Mouse (Mus musculus): ENCODE data around the gene Gm47791.

DNA sequence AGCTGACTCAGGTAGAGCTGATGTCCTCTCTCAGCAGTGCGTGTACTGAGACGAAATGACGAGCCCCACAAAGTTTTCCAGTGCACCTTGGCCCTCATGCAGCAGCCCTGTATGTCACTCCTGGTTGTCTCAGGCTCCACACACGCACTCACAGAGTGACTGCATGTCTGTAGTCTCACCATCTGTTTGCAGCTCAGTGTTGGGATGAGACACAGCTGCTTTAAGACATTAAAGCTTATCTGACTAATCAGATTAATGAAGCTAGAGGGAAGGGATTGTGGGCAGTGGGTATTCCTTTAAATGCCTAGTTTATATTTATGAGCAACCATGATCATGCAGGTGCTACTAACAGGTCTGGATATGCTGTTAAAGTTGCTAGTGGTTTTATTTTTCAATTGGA lies 24.6 kb downstream of the Gm47791 start:
- TF ChIP-seq ZC3H11A (IDR thresholded peaks at IDR 0.05; ENCODE audit: borderline replicate concordance, low read depth, low read length) = no peak
- TF ChIP-seq MAFK (IDR thresholded peaks at IDR 0.05; ENCODE audit: insufficient read depth, low read depth, low read length) = no peak
- no peak for TF ChIP-seq HCFC1 (IDR thresholded peaks at IDR 0.05; ENCODE audit: borderline replicate concordance, insufficient read depth, low read length)
